Mouse (Mus musculus): ENCODE measurements around the gene Srgap3. TPM values are rescaled to one million over a fixed set of nuclear protein-coding genes. Genes with fewer than 3 reads are reported as not detected.

Gene Srgap3
- total RNA-seq, 2 experiments from 2014 or later, result 0.08 to 0.42 TPM

- ATAC-seq (replicated peaks; ENCODE audit: low FRiP score, poor library complexity, severe bottlenecking), result no peak
These were observed 3.4 kb upstream of the Srgap3 start for GRCm38 (mm10) chr6:112950205-112951110.

GRCm38 (mm10) chr6:112949220-112949619 lies 2.2 kb upstream of the Srgap3 start:
- no peak for ATAC-seq (replicated peaks; ENCODE audit: low FRiP score, poor library complexity, severe bottlenecking)

- ATAC-seq (replicated peaks; ENCODE audit: low FRiP score, poor library complexity, severe bottlenecking), result no peak
These were observed 1.4 kb upstream of the Srgap3 start for GRCm38 (mm10) chr6:112948416-112948815.

GRCm38 (mm10) chr6:112946021-112946811 lies 850 bp downstream of the Srgap3 start:
- ATAC-seq (replicated peaks; ENCODE audit: low FRiP score, poor library complexity, severe bottlenecking), result no peak

GRCm38 (mm10) chr6:112945181-112945751 lies 1.8 kb downstream of the Srgap3 start:
- ATAC-seq (replicated peaks; ENCODE audit: low FRiP score, poor library complexity, severe bottlenecking), result no peak

- no peak for ATAC-seq (replicated peaks; ENCODE audit: low FRiP score, poor library complexity, severe bottlenecking)
These were observed 3.3 kb downstream of the Srgap3 start for GRCm38 (mm10) chr6:112943596-112944245.

GRCm38 (mm10) chr6:112939281-112939680 lies 7.8 kb downstream of the Srgap3 start:
- no peak for ATAC-seq (replicated peaks; ENCODE audit: low FRiP score, poor library complexity, severe bottlenecking)

- no peak for ATAC-seq (replicated peaks; ENCODE audit: low FRiP score, poor library complexity, severe bottlenecking)
These were observed 9.3 kb downstream of the Srgap3 start for GRCm38 (mm10) chr6:112937791-112938190.

- ATAC-seq (replicated peaks; ENCODE audit: low FRiP score, poor library complexity, severe bottlenecking), result no peak
These were observed 12.6 kb downstream of the Srgap3 start for GRCm38 (mm10) chr6:112934501-112934900.

- no peak for ATAC-seq (replicated peaks; ENCODE audit: low FRiP score, poor library complexity, severe bottlenecking)
These were observed 14.5 kb downstream of the Srgap3 start for GRCm38 (mm10) chr6:112932611-112933010.

- no peak for ATAC-seq (replicated peaks; ENCODE audit: low FRiP score, poor library complexity, severe bottlenecking)
These were observed 17.0 kb downstream of the Srgap3 start for GRCm38 (mm10) chr6:112930011-112930451.

GRCm38 (mm10) chr6:112929291-112929984 lies 17.6 kb downstream of the Srgap3 start:
- ATAC-seq (replicated peaks; ENCODE audit: low FRiP score, poor library complexity, severe bottlenecking), result no peak

GRCm38 (mm10) chr6:112928841-112929240 lies 18.2 kb downstream of the Srgap3 start:
- ATAC-seq (replicated peaks; ENCODE audit: low FRiP score, poor library complexity, severe bottlenecking), result no peak

- no peak for ATAC-seq (replicated peaks; ENCODE audit: low FRiP score, poor library complexity, severe bottlenecking)
These were observed 19.7 kb downstream of the Srgap3 start for GRCm38 (mm10) chr6:112927341-112927740.

GRCm38 (mm10) chr6:112926011-112926410 lies 21.1 kb downstream of the Srgap3 start:
- no peak for ATAC-seq (replicated peaks; ENCODE audit: low FRiP score, poor library complexity, severe bottlenecking)

- ATAC-seq (replicated peaks; ENCODE audit: low FRiP score, poor library complexity, severe bottlenecking), result no peak
These were observed 21.7 kb downstream of the Srgap3 start for GRCm38 (mm10) chr6:112925234-112925975.

GRCm38 (mm10) chr6:112924606-112925141 lies 22.4 kb downstream of the Srgap3 start:
- no peak for ATAC-seq (replicated peaks; ENCODE audit: low FRiP score, poor library complexity, severe bottlenecking)

GRCm38 (mm10) chr6:112920619-112921195 lies 26.4 kb downstream of the Srgap3 start:
- no peak for ATAC-seq (replicated peaks; ENCODE audit: low FRiP score, poor library complexity, severe bottlenecking)

Data from erythroid progenitor cell, adult 5-6 weeks (primary cell).